Mouse (Mus musculus) cerebellum, adult 9-11 months (tissue): Measurements from ENCODE around the gene Zfp711.

Source experiments
- DNase-seq: peaks from one replicate; pipeline ENCODE4 v3.0.0; 2022

Gene Zfp711

GRCm38 (mm10) chrX:112600511-112601305 is at the start of gene Zfp711:
Zfp711 (plus strand) TSS chrX:112600526.
- peak; percentile 77 for DNase-seq

- no peak for DNase-seq
These were observed 32.6 kb upstream of the Zfp711 start for GRCm38 (mm10) chrX:112567716-112568115.

GRCm38 (mm10) chrX:112601306-112602120 is 1.2 kb downstream of the Zfp711 start:
- DNase-seq = peak; percentile 43

- no peak for DNase-seq
These were observed 75.2 kb downstream of the Zfp711 start for GRCm38 (mm10) chrX:112675525-112675924.

- no peak for DNase-seq
These were observed 80.3 kb downstream of the Zfp711 start for GRCm38 (mm10) chrX:112680605-112681004.
